Mouse (Mus musculus): ENCODE measurements around the gene Mrap2. TPM values are rescaled to one million over a fixed set of nuclear protein-coding genes. Genes with fewer than 3 reads are reported as not detected.

Mrap2 gene
- polyA plus RNA-seq, 1 experiment from 2014 or later, result 0.09 TPM

DNA sequence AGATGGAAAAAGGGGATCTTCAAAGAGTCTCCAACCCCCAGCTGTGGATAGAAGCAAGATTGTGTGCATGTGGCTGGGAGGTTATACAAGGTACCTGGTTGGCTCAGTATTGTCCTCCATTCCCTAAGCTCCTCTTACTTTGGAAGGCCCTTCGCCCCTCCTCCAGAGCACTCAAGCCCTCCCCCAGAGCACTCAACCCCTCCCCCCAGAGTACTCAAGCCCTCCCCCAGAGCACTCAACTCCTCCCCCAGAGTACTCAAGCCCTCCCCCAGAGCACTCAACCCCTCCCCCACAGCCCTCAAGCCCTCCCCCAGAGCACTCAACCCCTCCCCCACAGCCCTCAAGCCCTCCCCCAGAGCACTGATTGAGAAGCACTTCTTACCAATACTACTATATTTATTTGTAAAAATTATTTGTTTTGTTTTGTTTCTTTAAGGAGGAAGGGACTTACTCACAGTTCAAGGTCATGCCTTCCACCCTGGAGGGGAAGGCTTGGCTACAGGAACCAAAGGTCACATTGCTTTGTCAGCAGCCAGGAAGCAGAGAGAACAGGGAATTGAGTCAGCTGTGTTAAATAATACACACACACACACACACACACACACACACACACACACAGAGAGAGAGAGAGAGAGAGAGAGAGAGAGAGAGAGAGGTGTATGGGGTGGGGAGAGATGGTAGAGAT is 8.7 kb downstream of the Mrap2 start:
- H3K36me3 ChIP-seq (ENCODE audit: insufficient read depth), result no peaks in the 10 kb centered on the region
- H3K9ac ChIP-seq, result no peak overlapping the region
- no peak overlapping the region for H3K4me3 ChIP-seq (ENCODE audit: low read depth, low read length)
- ATAC-seq (ENCODE audit: insufficient read depth), result no peak
- 87% methylated on average over 1 of the region's 1 CpGs for WGBS
- no peak for TF ChIP-seq CTCF (IDR thresholded peaks at IDR 0.05; ENCODE audit: low read depth)
- no peaks in the 10 kb centered on the region for H3K9me3 ChIP-seq (ENCODE audit: low read depth, low read length)
- H3K27ac ChIP-seq (ENCODE audit: low read depth), result no peak overlapping the region
- no peak for DNase-seq
- no peaks in the 10 kb centered on the region for H3K27me3 ChIP-seq (ENCODE audit: insufficient read depth, low read length)
- no peaks in the 10 kb centered on the region for H3K4me1 ChIP-seq (ENCODE audit: insufficient read depth)
- H3K4me2 ChIP-seq, result no peak overlapping the region

DNA sequence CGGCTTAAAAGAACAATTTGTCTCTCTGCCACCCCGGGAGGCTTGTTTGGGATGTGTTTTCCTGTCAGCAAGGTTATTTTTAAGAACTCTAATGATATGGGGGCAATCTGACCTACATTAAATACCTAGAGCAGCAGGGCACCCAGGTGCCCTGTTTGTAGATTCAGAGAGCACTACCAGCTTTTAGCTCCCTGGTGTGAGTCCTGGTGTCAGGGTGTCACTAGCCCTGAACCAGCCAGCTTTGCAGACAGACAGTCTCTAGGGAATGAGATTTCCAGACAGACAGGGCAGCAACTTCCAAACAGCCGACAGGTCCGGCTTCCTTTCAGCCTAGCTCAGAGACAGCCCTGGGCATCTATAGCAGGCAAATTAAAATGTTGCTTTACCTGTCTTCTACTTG is 18.5 kb downstream of the Mrap2 start:
- Histone ChIP-seq H3K36me3 (ENCODE audit: insufficient read depth) (no peaks in the 10 kb centered on the region), H3K27ac (ENCODE audit: low read depth) (no peak overlapping the region), H3K27me3 (ENCODE audit: insufficient read depth, low read length) (no peaks in the 10 kb centered on the region), H3K4me2 (no peak overlapping the region), H3K4me3 (ENCODE audit: low read depth, low read length) (no peak overlapping the region), H3K4me1 (ENCODE audit: insufficient read depth) (no peaks in the 10 kb centered on the region), H3K9ac (no peak overlapping the region), H3K9me3 (ENCODE audit: low read depth, low read length) (no peaks in the 10 kb centered on the region)
- WGBS, result 78% methylated on average over 4 of the region's 4 CpGs
- no peak for DNase-seq
- ATAC-seq (ENCODE audit: insufficient read depth), result no peak
- TF ChIP-seq CTCF (IDR thresholded peaks at IDR 0.05; ENCODE audit: low read depth), result no peak

DNA sequence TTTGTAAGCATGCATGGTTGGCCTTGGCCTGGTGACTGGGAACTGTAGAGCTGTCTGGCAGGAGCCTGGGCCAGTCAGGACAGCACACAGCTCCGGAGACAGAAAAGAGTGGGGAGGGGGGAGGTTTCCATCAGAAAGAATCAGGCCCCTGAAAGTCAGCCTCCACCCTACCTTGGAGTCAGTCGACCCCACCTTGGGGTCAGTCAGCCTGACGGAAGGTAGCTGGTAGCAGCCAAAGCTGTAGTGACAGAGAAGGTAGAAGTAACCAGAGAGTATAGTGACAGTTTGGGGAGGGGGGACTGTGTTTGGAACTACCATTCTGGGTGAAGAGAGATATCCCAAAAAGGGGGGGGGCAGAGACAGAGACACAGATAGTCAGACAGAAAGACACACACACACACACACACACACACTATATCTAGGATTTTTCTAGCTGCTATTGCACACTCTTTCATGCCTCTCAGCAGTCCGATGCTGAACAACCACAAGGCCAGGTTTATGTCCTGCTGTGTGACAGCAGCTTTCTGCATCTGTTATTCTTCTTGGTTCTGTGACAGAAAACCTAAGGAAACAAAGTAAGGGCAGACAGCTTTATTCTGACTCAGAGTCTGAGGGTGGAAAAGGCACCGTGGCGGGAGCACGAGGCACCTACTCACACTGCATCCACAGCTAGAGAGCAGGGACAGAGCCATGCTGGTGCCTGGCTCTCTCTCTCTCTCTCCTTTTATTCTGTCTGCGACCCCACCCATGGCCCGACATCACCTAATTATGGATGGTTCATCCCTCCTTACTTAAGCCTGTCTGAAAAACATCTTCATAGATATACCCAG is 23.1 kb downstream of the Mrap2 start:
- H3K9me3 ChIP-seq (ENCODE audit: low read depth, low read length), result no peaks in the 10 kb centered on the region
- ATAC-seq (ENCODE audit: insufficient read depth) (no peak), DNase-seq (no peak)
- no peaks in the 10 kb centered on the region for H3K36me3 ChIP-seq (ENCODE audit: insufficient read depth)
- H3K4me2 ChIP-seq, result no peak overlapping the region
- no peaks in the 10 kb centered on the region for H3K4me1 ChIP-seq (ENCODE audit: insufficient read depth)
- H3K4me3 ChIP-seq (ENCODE audit: low read depth, low read length), result no peak overlapping the region
- WGBS, result 68% methylated on average over 9 of the region's 9 CpGs
- no peak overlapping the region for H3K27ac ChIP-seq (ENCODE audit: low read depth)
- H3K27me3 ChIP-seq (ENCODE audit: insufficient read depth, low read length), result no peaks in the 10 kb centered on the region
- H3K9ac ChIP-seq, result no peak overlapping the region
- no peak for TF ChIP-seq CTCF (IDR thresholded peaks at IDR 0.05; ENCODE audit: low read depth)

DNA sequence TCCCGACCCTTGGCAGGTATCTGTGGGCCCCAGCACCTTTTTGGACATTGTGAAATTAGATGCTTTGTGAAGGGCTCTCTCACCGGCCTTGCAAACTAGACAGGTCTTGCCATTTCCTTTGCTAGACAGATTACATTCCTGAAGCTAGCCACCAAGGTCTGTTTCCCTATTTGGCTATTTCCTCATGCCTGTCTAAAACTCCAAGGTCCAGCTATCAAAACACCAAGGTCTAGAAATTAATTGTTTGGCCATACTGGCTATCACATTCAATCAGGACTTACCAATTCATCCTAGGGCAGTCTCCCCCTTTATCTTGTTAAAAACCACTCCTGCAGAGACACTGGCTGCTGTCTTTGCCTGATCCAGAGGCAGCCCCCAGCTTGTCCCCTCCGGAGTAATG is 23.9 kb downstream of the Mrap2 start:
- Histone ChIP-seq H3K4me1 (ENCODE audit: insufficient read depth) (no peaks in the 10 kb centered on the region), H3K27ac (ENCODE audit: low read depth) (no peak overlapping the region), H3K9me3 (ENCODE audit: low read depth, low read length) (no peaks in the 10 kb centered on the region), H3K4me3 (ENCODE audit: low read depth, low read length) (no peak overlapping the region), H3K36me3 (ENCODE audit: insufficient read depth) (no peaks in the 10 kb centered on the region), H3K4me2 (no peak overlapping the region), H3K9ac (no peak overlapping the region), H3K27me3 (ENCODE audit: insufficient read depth, low read length) (no peaks in the 10 kb centered on the region)
- DNase-seq (no peak), ATAC-seq (ENCODE audit: insufficient read depth) (no peak)
- TF ChIP-seq CTCF (IDR thresholded peaks at IDR 0.05; ENCODE audit: low read depth), result no peak
- WGBS, result 57% methylated on average over 3 of the region's 3 CpGs

DNA sequence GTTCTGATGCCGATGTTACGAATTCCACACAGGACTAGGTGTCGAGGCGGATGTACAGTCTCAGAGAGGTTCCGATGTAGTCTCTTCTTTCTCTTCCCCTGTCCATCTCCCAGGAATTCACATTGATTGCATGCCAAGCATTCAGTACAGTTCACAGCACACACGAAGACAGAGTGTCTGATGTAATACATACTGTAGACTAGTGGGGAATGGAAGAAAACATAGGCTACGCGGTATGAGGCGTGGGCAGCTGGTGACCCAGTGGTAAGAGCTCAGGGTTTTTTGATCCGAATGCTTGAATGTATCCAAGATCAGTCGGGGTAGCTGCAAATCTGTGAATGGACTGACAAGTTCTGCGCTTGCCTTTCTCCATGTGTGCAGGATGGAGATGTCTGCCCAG is 25.0 kb downstream of the Mrap2 start:
- Histone ChIP-seq H3K9me3 (ENCODE audit: low read depth, low read length) (no peaks in the 10 kb centered on the region), H3K9ac (no peak overlapping the region), H3K4me2 (no peak overlapping the region), H3K4me1 (ENCODE audit: insufficient read depth) (no peaks in the 10 kb centered on the region), H3K27ac (ENCODE audit: low read depth) (no peak overlapping the region), H3K36me3 (ENCODE audit: insufficient read depth) (no peaks in the 10 kb centered on the region), H3K27me3 (ENCODE audit: insufficient read depth, low read length) (no peaks in the 10 kb centered on the region), H3K4me3 (ENCODE audit: low read depth, low read length) (no peak overlapping the region)
- no peak for DNase-seq
- no peak for TF ChIP-seq CTCF (IDR thresholded peaks at IDR 0.05; ENCODE audit: low read depth)
- ATAC-seq (ENCODE audit: insufficient read depth), result no peak
- 84% methylated on average over 12 of the region's 12 CpGs for WGBS

DNA sequence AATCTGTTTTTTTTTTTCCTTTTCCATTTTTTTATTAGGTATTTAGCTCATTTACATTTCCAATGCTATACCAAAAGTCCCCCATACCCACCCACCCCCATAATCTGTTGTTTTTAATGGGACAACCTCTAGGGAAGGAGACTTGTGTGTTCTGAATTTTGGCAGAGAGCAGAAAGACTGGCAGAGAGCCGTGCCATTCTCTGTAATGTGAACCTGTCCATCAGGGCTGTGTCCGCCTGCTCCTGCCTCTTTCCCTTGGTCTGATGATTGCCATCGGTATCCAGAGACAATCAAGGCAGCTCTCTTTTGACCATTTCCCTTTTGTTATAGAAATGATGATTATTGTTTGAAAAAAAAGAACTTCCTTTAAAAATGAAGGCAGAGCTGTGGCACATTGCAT is 26.8 kb downstream of the Mrap2 start:
- H3K9me3 ChIP-seq (ENCODE audit: low read depth, low read length), result no peaks in the 10 kb centered on the region
- no peak overlapping the region for H3K4me2 ChIP-seq
- H3K36me3 ChIP-seq (ENCODE audit: insufficient read depth), result no peaks in the 10 kb centered on the region
- H3K9ac ChIP-seq, result no peak overlapping the region
- TF ChIP-seq CTCF (IDR thresholded peaks at IDR 0.05; ENCODE audit: low read depth), result no peak
- H3K4me3 ChIP-seq (ENCODE audit: low read depth, low read length), result no peak overlapping the region
- H3K4me1 ChIP-seq (ENCODE audit: insufficient read depth), result no peaks in the 10 kb centered on the region
- no peaks in the 10 kb centered on the region for H3K27me3 ChIP-seq (ENCODE audit: insufficient read depth, low read length)
- no peak overlapping the region for H3K27ac ChIP-seq (ENCODE audit: low read depth)
- 86% methylated on average over 3 of the region's 3 CpGs for WGBS
- no peak for DNase-seq
- ATAC-seq (ENCODE audit: insufficient read depth), result no peak

DNA sequence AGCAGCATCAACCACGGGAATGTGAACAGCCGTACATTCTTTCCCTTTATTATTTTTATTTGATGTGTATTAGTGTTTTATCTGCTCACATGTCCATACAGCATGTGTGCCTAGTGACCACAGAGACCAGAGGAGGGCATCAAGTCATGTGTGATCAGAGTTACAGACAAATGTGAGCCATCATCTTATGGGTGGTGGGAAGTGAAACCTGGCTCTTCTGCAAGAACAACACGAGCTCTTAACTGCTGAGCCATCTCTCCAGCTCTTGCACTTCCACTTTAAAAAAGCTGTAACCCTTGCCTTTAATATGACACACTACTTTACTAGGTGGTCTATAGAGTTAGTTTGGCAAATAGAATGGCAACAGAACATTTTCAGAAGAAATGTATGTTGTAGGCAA is 27.4 kb downstream of the Mrap2 start:
- no peak for ATAC-seq (ENCODE audit: insufficient read depth)
- Histone ChIP-seq H3K4me2 (no peak overlapping the region), H3K9me3 (ENCODE audit: low read depth, low read length) (no peaks in the 10 kb centered on the region), H3K27ac (ENCODE audit: low read depth) (no peak overlapping the region), H3K4me3 (ENCODE audit: low read depth, low read length) (no peak overlapping the region), H3K4me1 (ENCODE audit: insufficient read depth) (no peaks in the 10 kb centered on the region), H3K27me3 (ENCODE audit: insufficient read depth, low read length) (no peaks in the 10 kb centered on the region), H3K36me3 (ENCODE audit: insufficient read depth) (no peaks in the 10 kb centered on the region), H3K9ac (no peak overlapping the region)
- no peak for DNase-seq
- 72% methylated on average over 3 of the region's 3 CpGs for WGBS
- TF ChIP-seq CTCF (IDR thresholded peaks at IDR 0.05; ENCODE audit: low read depth), result no peak
